Mouse (Mus musculus): ENCODE measurements around the gene Adgrl3. TPM values are rescaled to one million over a fixed set of nuclear protein-coding genes. Genes with fewer than 3 reads are reported as not detected.

Adgrl3 gene
- polyA plus RNA-seq, 1 experiment: 3.6 TPM

- Histone ChIP-seq H3K27me3 (ENCODE audit: control insufficient read depth, insufficient read depth, low read length) (no peaks in the 10 kb centered on the region), H3K4me3 (ENCODE audit: low read depth, low read length) (no peak overlapping the region), H3K27ac (ENCODE audit: insufficient read depth, low read depth, low read length) (no peak overlapping the region), H3K4me1 (ENCODE audit: control insufficient read depth, insufficient read depth, insufficient read length, low read length) (no peaks in the 10 kb centered on the region), H3K36me3 (ENCODE audit: control insufficient read depth, insufficient read depth, low read length) (no peaks in the 10 kb centered on the region)
- 98% methylated on average over 4 of the region's 4 CpGs for WGBS
- TF ChIP-seq POLR2A (IDR thresholded peaks at IDR 0.05; ENCODE audit: low read depth, low read length) (no peak), CTCF (IDR thresholded peaks at IDR 0.05; ENCODE audit: extremely low read depth, insufficient read length, insufficient replicate concordance, low read depth, low read length) (no peak)
These were observed 583.0 kb downstream of the Adgrl3 start for GRCm38 (mm10) chr5:81602889-81603288.

- WGBS: 79% methylated on average over 1 of the region's 1 CpGs
- TF ChIP-seq POLR2A (IDR thresholded peaks at IDR 0.05; ENCODE audit: low read depth, low read length): no peak
- TF ChIP-seq CTCF (IDR thresholded peaks at IDR 0.05; ENCODE audit: extremely low read depth, insufficient read length, insufficient replicate concordance, low read depth, low read length): no peak
- no peaks in the 10 kb centered on the region; the same call in 1 of the 2 replicates for H3K4me1 ChIP-seq (ENCODE audit: control insufficient read depth, insufficient read depth, insufficient read length, low read length)
- no peaks in the 10 kb centered on the region for H3K27me3 ChIP-seq (ENCODE audit: control insufficient read depth, insufficient read depth, low read length)
- no peak overlapping the region for H3K4me3 ChIP-seq (ENCODE audit: low read depth, low read length)
- no peaks in the 10 kb centered on the region for H3K36me3 ChIP-seq (ENCODE audit: control insufficient read depth, insufficient read depth, low read length)
- H3K27ac ChIP-seq (ENCODE audit: insufficient read depth, low read depth, low read length): no peak overlapping the region
These were observed 585.7 kb downstream of the Adgrl3 start for GRCm38 (mm10) chr5:81605646-81606045.

- TF ChIP-seq POLR2A (IDR thresholded peaks at IDR 0.05; ENCODE audit: low read depth, low read length) (no peak), CTCF (IDR thresholded peaks at IDR 0.05; ENCODE audit: extremely low read depth, insufficient read length, insufficient replicate concordance, low read depth, low read length) (no peak)
These were observed 590.3 kb downstream of the Adgrl3 start for GRCm38 (mm10) chr5:81610223-81610622.

GRCm38 (mm10) chr5:81614674-81615073, 594.7 kb downstream of the Adgrl3 start:
- H3K27ac ChIP-seq (ENCODE audit: insufficient read depth, low read depth, low read length): no peak overlapping the region
- WGBS: 78% methylated on average over 4 of the region's 4 CpGs
- H3K4me1 ChIP-seq (ENCODE audit: control insufficient read depth, insufficient read depth, insufficient read length, low read length): peaks cover 4% of the 10 kb centered on the region; the same call in 1 of the 2 replicates
- no peak for TF ChIP-seq POLR2A (IDR thresholded peaks at IDR 0.05; ENCODE audit: low read depth, low read length)
- TF ChIP-seq CTCF (IDR thresholded peaks at IDR 0.05; ENCODE audit: extremely low read depth, insufficient read length, insufficient replicate concordance, low read depth, low read length): no peak
- H3K36me3 ChIP-seq (ENCODE audit: control insufficient read depth, insufficient read depth, low read length): no peaks in the 10 kb centered on the region
- H3K4me3 ChIP-seq (ENCODE audit: low read depth, low read length): no peak overlapping the region
- H3K27me3 ChIP-seq (ENCODE audit: control insufficient read depth, insufficient read depth, low read length): no peaks in the 10 kb centered on the region; the same call in 1 of the 2 replicates

More at GRCm38 (mm10) chr5:81610223-81610622, 590.3 kb downstream of the Adgrl3 start:
- no peaks in the 10 kb centered on the region for H3K27me3 ChIP-seq (ENCODE audit: control insufficient read depth, insufficient read depth, low read length)
- 33% methylated on average over 5 of the region's 5 CpGs for WGBS
- H3K4me1 ChIP-seq (ENCODE audit: control insufficient read depth, insufficient read depth, insufficient read length, low read length): no peaks in the 10 kb centered on the region; the same call in 1 of the 2 replicates
- H3K36me3 ChIP-seq (ENCODE audit: control insufficient read depth, insufficient read depth, low read length): no peaks in the 10 kb centered on the region
- H3K4me3 ChIP-seq (ENCODE audit: low read depth, low read length): no peak overlapping the region
- H3K27ac ChIP-seq (ENCODE audit: insufficient read depth, low read depth, low read length): no peak overlapping the region

- Histone ChIP-seq H3K4me3 (ENCODE audit: low read depth, low read length) (no peak overlapping the region), H3K4me1 (ENCODE audit: control insufficient read depth, insufficient read depth, insufficient read length, low read length) (peaks cover 4% of the 10 kb centered on the region; the same call in 1 of the 2 replicates), H3K27ac (ENCODE audit: insufficient read depth, low read depth, low read length) (no peak overlapping the region), H3K36me3 (ENCODE audit: control insufficient read depth, insufficient read depth, low read length) (no peaks in the 10 kb centered on the region), H3K27me3 (ENCODE audit: control insufficient read depth, insufficient read depth, low read length) (no peaks in the 10 kb centered on the region; the same call in 1 of the 2 replicates)
- 77% methylated on average over 5 of the region's 5 CpGs for WGBS
- TF ChIP-seq POLR2A (IDR thresholded peaks at IDR 0.05; ENCODE audit: low read depth, low read length) (no peak), CTCF (IDR thresholded peaks at IDR 0.05; ENCODE audit: extremely low read depth, insufficient read length, insufficient replicate concordance, low read depth, low read length) (no peak)
These were observed 601.2 kb downstream of the Adgrl3 start for GRCm38 (mm10) chr5:81621106-81621505.

GRCm38 (mm10) chr5:81621715-81622114, 601.8 kb downstream of the Adgrl3 start:
- Histone ChIP-seq H3K36me3 (ENCODE audit: control insufficient read depth, insufficient read depth, low read length) (no peaks in the 10 kb centered on the region), H3K4me1 (ENCODE audit: control insufficient read depth, insufficient read depth, insufficient read length, low read length) (peaks cover 4% of the 10 kb centered on the region; the same call in 1 of the 2 replicates), H3K27ac (ENCODE audit: insufficient read depth, low read depth, low read length) (no peak overlapping the region), H3K4me3 (ENCODE audit: low read depth, low read length) (no peak overlapping the region), H3K27me3 (ENCODE audit: control insufficient read depth, insufficient read depth, low read length) (no peaks in the 10 kb centered on the region; the same call in 1 of the 2 replicates)
- 66% methylated on average over 3 of the region's 3 CpGs for whole genome bisulfite sequencing
- no peak for TF ChIP-seq CTCF (IDR thresholded peaks at IDR 0.05; ENCODE audit: extremely low read depth, insufficient read length, insufficient replicate concordance, low read depth, low read length)
- no peak for TF ChIP-seq POLR2A (IDR thresholded peaks at IDR 0.05; ENCODE audit: low read depth, low read length)

GRCm38 (mm10) chr5:81623846-81624245, 603.9 kb downstream of the Adgrl3 start:
- H3K27ac ChIP-seq (ENCODE audit: insufficient read depth, low read depth, low read length): no peak overlapping the region
- no peak for TF ChIP-seq POLR2A (IDR thresholded peaks at IDR 0.05; ENCODE audit: low read depth, low read length)
- no peak for TF ChIP-seq CTCF (IDR thresholded peaks at IDR 0.05; ENCODE audit: extremely low read depth, insufficient read length, insufficient replicate concordance, low read depth, low read length)
- no peaks in the 10 kb centered on the region for H3K36me3 ChIP-seq (ENCODE audit: control insufficient read depth, insufficient read depth, low read length)
- H3K4me1 ChIP-seq (ENCODE audit: control insufficient read depth, insufficient read depth, insufficient read length, low read length): no peaks in the 10 kb centered on the region
- no peaks in the 10 kb centered on the region for H3K27me3 ChIP-seq (ENCODE audit: control insufficient read depth, insufficient read depth, low read length)
- no peak overlapping the region for H3K4me3 ChIP-seq (ENCODE audit: low read depth, low read length)
- 81% methylated on average over 1 of the region's 1 CpGs for WGBS

Measured in small intestine, adult 2 months (tissue).